Mouse (Mus musculus): ENCODE data around the gene Hyal1. TPM values are rescaled to one million over a fixed set of nuclear protein-coding genes. Genes with fewer than 3 reads are reported as not detected.

Gene Hyal1
- polyA plus RNA-seq, 1 experiment from 2014 or later: 7.2 TPM

- peaks cover 14% of the 10 kb centered on the region; the same call in 1 of the 2 replicates for H3K36me3 ChIP-seq (ENCODE audit: control insufficient read depth, insufficient read depth)
- H3K9me3 ChIP-seq (ENCODE audit: control insufficient read depth, low read length): no peaks in the 10 kb centered on the region
- H3K27me3 ChIP-seq (replicated peaks; ENCODE audit: control insufficient read depth, insufficient read depth, low read length): no peaks in the 10 kb centered on the region
- WGBS: 90% methylated on average over 10 of the region's 10 CpGs
- H3K4me2 ChIP-seq (ENCODE audit: low read length): no peak overlapping the region
- H3K4me3 ChIP-seq (replicated peaks; ENCODE audit: low read length): no peak overlapping the region
- no peak overlapping the region for H3K9ac ChIP-seq (replicated peaks; ENCODE audit: low read depth, low read length)
- no peak overlapping the region for H3K27ac ChIP-seq (ENCODE audit: low read length)
- ATAC-seq: no peak
- peaks cover 29% of the 10 kb centered on the region for H3K4me1 ChIP-seq (replicated peaks; ENCODE audit: control insufficient read depth, insufficient read depth, low read length)
These were observed 1.1 kb downstream of the Hyal1 start for GRCm38 (mm10) chr9:107577871-107578270.

GRCm38 (mm10) chr9:107578587-107578986 lies 1.9 kb downstream of the Hyal1 start, which contains the start of gene Naa80:
Naa80 (plus strand) TSS chr9:107578887.
- Histone ChIP-seq H3K4me2 (ENCODE audit: low read length) (no peak within 1 kb of the TSS), H3K9ac (replicated peaks; ENCODE audit: low read depth, low read length) (no peak within 1 kb of the TSS), H3K36me3 (ENCODE audit: control insufficient read depth, insufficient read depth) (peaks cover 10% of the 10 kb centered on the region; the same call in 1 of the 2 replicates), H3K4me3 (replicated peaks; ENCODE audit: low read length) (no peak within 1 kb of the TSS), H3K9me3 (ENCODE audit: control insufficient read depth, low read length) (no peaks in the 10 kb centered on the region), H3K27ac (ENCODE audit: low read length) (peak within 1 kb of the TSS; percentile 92), H3K4me1 (replicated peaks; ENCODE audit: control insufficient read depth, insufficient read depth, low read length) (peaks cover 29% of the 10 kb centered on the region), H3K27me3 (replicated peaks; ENCODE audit: control insufficient read depth, insufficient read depth, low read length) (no peaks in the 10 kb centered on the region)
- 88% methylated on average over 3 of the region's 3 CpGs for WGBS
- no peak for ATAC-seq

GRCm38 (mm10) chr9:107579023-107579900 lies 2.5 kb downstream of the Hyal1 start:
- ATAC-seq: no peak
- Histone ChIP-seq H3K9ac (replicated peaks; ENCODE audit: low read depth, low read length) (no peak overlapping the region), H3K4me2 (ENCODE audit: low read length) (no peak overlapping the region), H3K4me1 (replicated peaks; ENCODE audit: control insufficient read depth, insufficient read depth, low read length) (peaks cover 29% of the 10 kb centered on the region), H3K27ac (ENCODE audit: low read length) (peak overlapping the region; percentile 92), H3K36me3 (ENCODE audit: control insufficient read depth, insufficient read depth) (peaks cover 8% of the 10 kb centered on the region; the same call in 1 of the 2 replicates), H3K27me3 (replicated peaks; ENCODE audit: control insufficient read depth, insufficient read depth, low read length) (no peaks in the 10 kb centered on the region), H3K9me3 (ENCODE audit: control insufficient read depth, low read length) (no peaks in the 10 kb centered on the region), H3K4me3 (replicated peaks; ENCODE audit: low read length) (no peak overlapping the region)
- 93% methylated on average over 14 of the region's 14 CpGs for WGBS

- ATAC-seq: peak; percentile 86
- peaks cover 29% of the 10 kb centered on the region for H3K4me1 ChIP-seq (replicated peaks; ENCODE audit: control insufficient read depth, insufficient read depth, low read length)
- peak within 1 kb of the TSS; percentile 99 for H3K4me2 ChIP-seq (ENCODE audit: low read length)
- peak within 1 kb of the TSS; percentile 84 for H3K9ac ChIP-seq (replicated peaks; ENCODE audit: low read depth, low read length)
- no peaks in the 10 kb centered on the region for H3K9me3 ChIP-seq (ENCODE audit: control insufficient read depth, low read length)
- H3K27me3 ChIP-seq (replicated peaks; ENCODE audit: control insufficient read depth, insufficient read depth, low read length): no peaks in the 10 kb centered on the region
- H3K36me3 ChIP-seq (ENCODE audit: control insufficient read depth, insufficient read depth): no peaks in the 10 kb centered on the region
- H3K27ac ChIP-seq (ENCODE audit: low read length): peak within 1 kb of the TSS; percentile 92
- WGBS: under 1% methylated on average over 32 of the region's 32 CpGs
- peak within 1 kb of the TSS; percentile 74 for H3K4me3 ChIP-seq (replicated peaks; ENCODE audit: low read length)
These were observed 4.0 kb downstream of the Hyal1 start, which contains the start of gene Hyal3 for GRCm38 (mm10) chr9:107580501-107581317. Hyal3 (plus strand) TSS chr9:107580818.

GRCm38 (mm10) chr9:107581584-107581983 lies 4.9 kb downstream of the Hyal1 start:
- 77% methylated on average over 4 of the region's 4 CpGs for WGBS
- Histone ChIP-seq H3K36me3 (ENCODE audit: control insufficient read depth, insufficient read depth) (no peaks in the 10 kb centered on the region), H3K4me3 (replicated peaks; ENCODE audit: low read length) (peak overlapping the region; percentile 74), H3K9ac (replicated peaks; ENCODE audit: low read depth, low read length) (no peak overlapping the region), H3K4me2 (ENCODE audit: low read length) (peak overlapping the region; percentile 99), H3K27ac (ENCODE audit: low read length) (no peak overlapping the region), H3K9me3 (ENCODE audit: control insufficient read depth, low read length) (no peaks in the 10 kb centered on the region), H3K27me3 (replicated peaks; ENCODE audit: control insufficient read depth, insufficient read depth, low read length) (no peaks in the 10 kb centered on the region), H3K4me1 (replicated peaks; ENCODE audit: control insufficient read depth, insufficient read depth, low read length) (peaks cover 29% of the 10 kb centered on the region)
- no peak for ATAC-seq

GRCm38 (mm10) chr9:107582509-107583062 lies 5.9 kb downstream of the Hyal1 start:
- no peak for ATAC-seq
- Histone ChIP-seq H3K9me3 (ENCODE audit: control insufficient read depth, low read length) (no peaks in the 10 kb centered on the region), H3K4me1 (replicated peaks; ENCODE audit: control insufficient read depth, insufficient read depth, low read length) (peaks cover 29% of the 10 kb centered on the region), H3K36me3 (ENCODE audit: control insufficient read depth, insufficient read depth) (no peaks in the 10 kb centered on the region), H3K27ac (ENCODE audit: low read length) (no peak overlapping the region), H3K27me3 (replicated peaks; ENCODE audit: control insufficient read depth, insufficient read depth, low read length) (no peaks in the 10 kb centered on the region), H3K9ac (replicated peaks; ENCODE audit: low read depth, low read length) (no peak overlapping the region), H3K4me3 (replicated peaks; ENCODE audit: low read length) (no peak overlapping the region), H3K4me2 (ENCODE audit: low read length) (no peak overlapping the region)
- 88% methylated on average over 7 of the region's 7 CpGs for WGBS

GRCm38 (mm10) chr9:107583174-107583573 lies 6.4 kb downstream of the Hyal1 start:
- H3K27ac ChIP-seq (ENCODE audit: low read length): no peak overlapping the region
- no peaks in the 10 kb centered on the region for H3K9me3 ChIP-seq (ENCODE audit: control insufficient read depth, low read length)
- H3K4me1 ChIP-seq (replicated peaks; ENCODE audit: control insufficient read depth, insufficient read depth, low read length): peaks cover 32% of the 10 kb centered on the region
- no peak overlapping the region for H3K9ac ChIP-seq (replicated peaks; ENCODE audit: low read depth, low read length)
- WGBS: 89% methylated on average over 14 of the region's 14 CpGs
- H3K36me3 ChIP-seq (ENCODE audit: control insufficient read depth, insufficient read depth): no peaks in the 10 kb centered on the region
- H3K4me3 ChIP-seq (replicated peaks; ENCODE audit: low read length): no peak overlapping the region
- no peak for ATAC-seq
- H3K27me3 ChIP-seq (replicated peaks; ENCODE audit: control insufficient read depth, insufficient read depth, low read length): no peaks in the 10 kb centered on the region
- H3K4me2 ChIP-seq (ENCODE audit: low read length): no peak overlapping the region

- Histone ChIP-seq H3K4me3 (replicated peaks; ENCODE audit: low read length) (no peak overlapping the region), H3K27me3 (replicated peaks; ENCODE audit: control insufficient read depth, insufficient read depth, low read length) (no peaks in the 10 kb centered on the region), H3K9ac (replicated peaks; ENCODE audit: low read depth, low read length) (no peak overlapping the region), H3K27ac (ENCODE audit: low read length) (no peak overlapping the region), H3K4me1 (replicated peaks; ENCODE audit: control insufficient read depth, insufficient read depth, low read length) (peaks cover 17% of the 10 kb centered on the region), H3K4me2 (ENCODE audit: low read length) (no peak overlapping the region), H3K36me3 (ENCODE audit: control insufficient read depth, insufficient read depth) (no peaks in the 10 kb centered on the region; the same call in 1 of the 2 replicates), H3K9me3 (ENCODE audit: control insufficient read depth, low read length) (no peaks in the 10 kb centered on the region)
- ATAC-seq: no peak
- 90% methylated on average over 5 of the region's 5 CpGs for WGBS
These were observed 9.8 kb downstream of the Hyal1 start for GRCm38 (mm10) chr9:107586504-107586903.

All from forebrain, embryonic 16.5 days (tissue).